Mouse (Mus musculus) heart, postnatal 0 days (tissue): ENCODE measurements at regions not wholly inside any gene's neighbourhood (a gene's known extent, or its start where the extent isn't known, plus 50 kb on each side); places are given as distances from the start of the nearest gene placed in this dataset.

Experiments used
- ATAC-seq: fragments of 200-750 bp; cut with Nextera tagmentation; 2 replicates; pipeline ENCODE4 v1.8.0; 2017; ENCODE audit warnings: low read depth, moderate number of reproducible peaks, moderate library complexity; ENCODE audit not compliant: insufficient read depth
- DNase-seq: peaks from one replicate; pipeline ENCODE4 v3.0.0-alpha.2; 2016; ENCODE audit warnings: low spot score
- H3K27ac ChIP-seq: fragments of 300-500 bp; sonication (generic); 2 replicates; pipeline ENCODE4 v1.5.1; 2014; ENCODE audit warnings: low read depth, mild to moderate bottlenecking
- H3K27me3 ChIP-seq: fragments of 300-500 bp; sonication (generic); 2 replicates; pipeline ENCODE4 v1.6.1; 2014; ENCODE audit warnings: low read length, mixed read lengths; ENCODE audit not compliant: control insufficient read depth, insufficient read depth
- H3K36me3 ChIP-seq: fragments of 300-500 bp; sonication (generic); replicated peaks from 2 replicates; pipeline ENCODE4 v1.6.1; 2014; ENCODE audit warnings: low read length, mixed read lengths; ENCODE audit not compliant: control insufficient read depth, insufficient read depth
- H3K4me1 ChIP-seq: fragments of 300-500 bp; sonication (generic); 2 replicates; pipeline ENCODE4 v1.6.1; 2014; ENCODE audit warnings: antibody characterized with exemption; ENCODE audit not compliant: control insufficient read depth, insufficient read depth
- H3K4me2 ChIP-seq: fragments of 300-500 bp; sonication (generic); 2 replicates; pipeline ENCODE4 v1.6.1; 2014; ENCODE audit warnings: low read depth, mild to moderate bottlenecking, low read length, moderate library complexity
- H3K4me3 ChIP-seq: fragments of 300-500 bp; sonication (generic); 2 replicates; pipeline ENCODE4 v1.5.1; 2014; ENCODE audit warnings: low read depth, low read length
- H3K9ac ChIP-seq: fragments of 300-500 bp; sonication (generic); replicated peaks from 2 replicates; pipeline ENCODE4 v1.6.1; 2014; ENCODE audit warnings: low read depth, low read length, mixed read lengths
- H3K9me3 ChIP-seq: fragments of 300-500 bp; sonication (generic); replicated peaks from 2 replicates; pipeline ENCODE4 v1.6.1; 2016; ENCODE audit warnings: low read length; ENCODE audit not compliant: control insufficient read depth
- CTCF ChIP-seq: IDR thresholded peaks from 2 replicates; pipeline ENCODE4 v1.5.1; 2016; ENCODE audit warnings: antibody characterized with exemption, control low read depth, low read depth
- EP300 ChIP-seq: IDR thresholded peaks from 2 replicates; pipeline ENCODE4 v1.6.1; 2016; ENCODE audit warnings: antibody characterized with exemption, low read depth
- WGBS: fragments of 180-500 bp; shearing (Covaris S2); extraction: QIAGEN DNeasy Blood & Tissue Kit; methylation state at CpG from one replicate; pipeline ENCODE4 v1.1.7; 2014; 5-methylcytosine and 5-hydroxymethylcytosine counted together

- Histone ChIP-seq H3K4me1 (0 out of 2 replicates have a peak, but pooled peaks cover 8% of the 10 kb centered on the region), H3K27ac (no peak overlapping the region), H3K4me2 (0 out of 2 replicates have a peak overlapping the region, but pooled peaks have one; percentile 53), H3K36me3 (no peaks in the 10 kb centered on the region), H3K27me3 (no peaks in the 10 kb centered on the region), H3K4me3 (no peak overlapping the region), H3K9me3 (no peaks in the 10 kb centered on the region), H3K9ac (no peak overlapping the region)
- DNase-seq: no peak
- TF ChIP-seq EP300 (no peak), CTCF (no peak)
- WGBS: 73% methylated on average over 7 of the region's 7 CpGs
- no peak for ATAC-seq
Observed at GRCm38 (mm10) chr11:32924932-32925331, 100.5 kb upstream of the Smim23 start.

GRCm38 (mm10) chr11:32913071-32913470 is 88.7 kb upstream of the Smim23 start:
- no peak overlapping the region for H3K4me3 ChIP-seq
- 70% methylated on average over 3 of the region's 3 CpGs for WGBS

GRCm38 (mm10) chr11:32911791-32912190 is 87.4 kb upstream of the Smim23 start:
- H3K36me3 ChIP-seq: no peaks in the 10 kb centered on the region
- H3K4me2 ChIP-seq: no peak overlapping the region
- WGBS: 85% methylated on average over 4 of the region's 4 CpGs
- no peak overlapping the region for H3K4me3 ChIP-seq
- TF ChIP-seq CTCF (no peak), EP300 (no peak)
- ATAC-seq (no peak), DNase-seq (no peak)
- 0 out of 2 replicates have a peak, but pooled peaks cover 6% of the 10 kb centered on the region for H3K4me1 ChIP-seq
- no peaks in the 10 kb centered on the region for H3K27me3 ChIP-seq
- no peak overlapping the region for H3K9ac ChIP-seq
- no peaks in the 10 kb centered on the region for H3K9me3 ChIP-seq
- H3K27ac ChIP-seq: no peak overlapping the region

More at GRCm38 (mm10) chr11:32913071-32913470, 88.7 kb upstream of the Smim23 start:
- no peak for ATAC-seq
- Histone ChIP-seq H3K9ac (no peak overlapping the region), H3K9me3 (no peaks in the 10 kb centered on the region), H3K27ac (no peak overlapping the region), H3K27me3 (no peaks in the 10 kb centered on the region), H3K36me3 (no peaks in the 10 kb centered on the region), H3K4me2 (no peak overlapping the region), H3K4me1 (no peaks in the 10 kb centered on the region)
- DNase-seq: no peak
- no peak for TF ChIP-seq EP300
- no peak for TF ChIP-seq CTCF

- Histone ChIP-seq H3K4me2 (no peak overlapping the region), H3K36me3 (no peaks in the 10 kb centered on the region), H3K27me3 (no peaks in the 10 kb centered on the region), H3K27ac (no peak overlapping the region), H3K9ac (no peak overlapping the region), H3K9me3 (no peaks in the 10 kb centered on the region), H3K4me1 (0 out of 2 replicates have a peak, but pooled peaks cover 6% of the 10 kb centered on the region), H3K4me3 (no peak overlapping the region)
- 77% methylated on average over 14 of the region's 14 CpGs for WGBS
- DNase-seq: no peak
- TF ChIP-seq CTCF (no peak), EP300 (no peak)
- ATAC-seq: no peak
Observed at GRCm38 (mm10) chr11:32908723-32909411, 84.5 kb upstream of the Smim23 start.

- ATAC-seq (no peak; the same call in 1 of the 2 replicates), DNase-seq (no peak)
- no peak overlapping the region for H3K9ac ChIP-seq
- TF ChIP-seq CTCF (no peak), EP300 (no peak)
- H3K9me3 ChIP-seq: no peaks in the 10 kb centered on the region
- 0 out of 2 replicates have a peak, but pooled peaks cover 6% of the 10 kb centered on the region for H3K4me1 ChIP-seq
- WGBS: 53% methylated on average over 10 of the region's 10 CpGs
- no peak overlapping the region for H3K27ac ChIP-seq
- no peak overlapping the region for H3K4me3 ChIP-seq
- no peaks in the 10 kb centered on the region for H3K27me3 ChIP-seq
- H3K4me2 ChIP-seq: no peak overlapping the region
- no peaks in the 10 kb centered on the region for H3K36me3 ChIP-seq
Observed at GRCm38 (mm10) chr11:32907520-32908233, 83.3 kb upstream of the Smim23 start.
